Mouse (Mus musculus): Measurements from ENCODE around the gene Map1lc3b.

Gene Map1lc3b

DNA sequence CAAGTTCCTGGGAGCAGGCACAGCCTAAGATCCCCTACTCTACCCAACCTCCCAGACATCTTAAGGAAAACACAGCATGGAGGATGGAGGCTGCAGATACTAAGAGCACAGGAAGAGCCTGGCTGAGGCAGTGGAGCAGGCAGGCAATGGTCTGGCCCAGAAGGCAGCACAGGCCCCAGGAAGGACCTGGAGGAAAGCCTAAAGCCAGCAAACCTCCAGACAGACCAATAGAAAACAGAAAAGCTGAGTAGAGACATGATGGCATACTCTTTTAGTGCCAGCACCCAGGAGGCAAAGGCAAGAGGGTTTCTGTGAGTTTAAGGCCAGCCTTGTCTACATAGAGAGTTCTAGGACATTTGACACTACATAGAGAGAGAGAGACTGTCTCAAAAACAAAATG, 23.3 kb downstream of the Map1lc3b start:
- DNase-seq: no peak

DNA sequence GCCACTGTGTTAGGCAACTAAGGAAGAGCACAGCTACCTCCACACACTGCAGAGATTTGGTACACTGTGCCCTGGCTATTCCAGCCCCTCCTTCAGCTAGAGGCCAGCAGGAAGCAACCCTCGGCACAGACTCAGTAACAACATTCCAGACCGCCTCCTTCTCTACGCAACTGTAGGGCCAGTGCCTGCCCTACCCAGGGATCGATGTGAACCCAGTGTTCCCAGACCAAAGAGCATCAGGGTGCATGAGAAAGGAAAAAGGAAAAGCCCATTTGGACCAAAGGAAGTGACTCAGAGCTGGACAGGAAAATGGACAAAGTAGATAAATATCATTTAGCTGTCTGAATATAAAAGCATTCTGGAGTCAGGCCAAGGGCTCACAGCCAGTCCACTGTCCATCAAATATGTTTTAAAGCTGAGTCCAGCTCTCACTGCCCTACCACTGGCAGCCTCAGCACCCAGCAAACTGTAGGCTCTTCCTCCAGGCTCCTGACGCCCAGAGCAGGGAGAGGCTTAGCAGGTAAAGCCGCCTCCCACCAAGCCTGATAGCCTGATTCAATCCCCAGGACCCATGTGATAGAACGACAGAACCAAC, 29.3 kb downstream of the Map1lc3b start:
- no peak for DNase-seq

DNA sequence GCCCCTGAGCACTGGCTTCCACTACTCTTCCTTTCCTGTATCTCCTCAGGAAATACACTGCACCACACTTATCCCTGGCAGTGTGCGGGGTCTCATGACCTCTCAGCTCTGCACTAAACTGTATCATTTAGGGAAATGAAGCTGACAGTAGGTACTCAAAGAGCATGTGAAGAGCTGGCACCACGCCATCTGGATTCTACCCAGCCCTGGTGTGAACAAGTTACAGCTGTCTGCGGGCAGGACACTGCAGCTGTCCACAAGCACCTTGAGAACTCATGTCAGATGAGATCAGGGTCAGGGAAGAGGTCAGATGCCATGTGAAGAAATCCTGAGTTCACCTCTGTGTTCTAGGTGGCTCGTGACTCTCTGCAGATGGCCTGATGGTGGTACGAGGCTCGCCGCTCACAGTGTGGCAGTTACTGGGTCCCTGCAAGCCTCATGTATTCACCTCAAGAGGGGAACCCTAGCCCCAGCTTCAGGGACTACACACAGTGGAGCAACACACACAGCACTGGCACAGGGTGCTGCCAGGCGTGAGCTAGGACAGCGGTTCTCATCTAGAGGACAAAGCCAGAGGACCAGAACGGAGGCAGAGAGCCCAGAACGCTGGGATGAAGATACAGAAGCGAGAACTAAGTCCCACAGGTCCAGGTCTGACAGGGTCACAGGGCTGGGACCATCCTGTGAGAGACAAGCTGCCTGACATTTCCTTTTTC, 30.8 kb downstream of the Map1lc3b start:
- no peak for DNase-seq

DNA sequence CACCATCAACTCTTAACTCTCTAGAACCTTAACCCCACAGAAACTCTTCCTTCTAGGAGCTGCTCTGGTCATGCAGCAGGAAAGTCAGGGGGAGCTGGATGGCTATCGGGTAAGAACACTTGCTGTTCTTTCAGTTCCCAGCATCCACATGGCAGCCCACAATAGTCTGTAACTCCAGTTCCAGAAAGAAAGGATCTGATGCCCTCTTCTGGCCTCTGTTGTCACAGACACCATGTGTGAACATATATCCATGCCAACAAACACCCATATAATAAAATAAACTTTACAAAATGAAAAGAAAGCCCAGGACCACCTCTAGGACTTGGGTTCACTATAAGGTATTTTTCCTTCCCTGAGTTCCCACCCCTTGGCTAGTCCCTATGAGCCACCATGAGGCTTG, 31.7 kb downstream of the Map1lc3b start:
- DNase-seq: no peak

DNA sequence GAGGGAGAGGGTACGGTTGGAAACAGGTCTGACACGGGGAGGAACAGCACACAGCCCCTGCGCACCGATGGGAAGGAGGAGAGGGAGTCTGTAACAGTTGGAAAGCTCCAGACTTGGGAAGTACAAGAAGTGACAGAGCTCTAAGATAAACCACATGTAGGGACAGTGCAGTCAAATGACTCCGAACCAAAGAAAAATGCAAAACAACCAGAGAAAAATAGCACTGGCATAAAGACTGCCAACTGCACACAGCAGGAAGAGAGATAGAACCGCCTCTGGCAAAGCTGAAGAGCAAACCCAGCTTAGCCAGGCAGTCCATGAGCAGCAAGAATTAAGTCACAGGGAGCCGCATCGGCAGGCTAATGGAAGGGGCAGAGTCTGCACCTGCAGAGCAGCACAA, 32.9 kb downstream of the Map1lc3b start:
- DNase-seq: no peak

DNA sequence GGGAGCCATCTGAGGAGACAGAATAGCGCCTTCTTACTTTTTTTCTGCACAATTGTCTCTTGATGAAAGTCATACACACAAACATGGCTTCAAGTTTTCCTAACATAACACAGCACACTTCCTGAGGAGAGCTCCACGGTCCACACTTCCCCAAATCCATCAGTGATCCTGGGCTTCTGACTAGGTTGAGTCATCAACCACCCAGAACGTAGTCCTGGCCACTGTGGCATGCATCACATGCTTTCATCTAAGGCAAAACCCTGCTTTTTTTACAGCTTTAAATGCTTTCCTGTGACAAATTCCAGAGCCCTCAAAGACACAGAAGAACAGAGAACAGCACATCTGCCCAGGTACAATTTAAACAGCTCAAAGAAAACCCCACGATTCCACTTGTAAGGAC, 38.5 kb downstream of the Map1lc3b start:
- DNase-seq: no peak

DNA sequence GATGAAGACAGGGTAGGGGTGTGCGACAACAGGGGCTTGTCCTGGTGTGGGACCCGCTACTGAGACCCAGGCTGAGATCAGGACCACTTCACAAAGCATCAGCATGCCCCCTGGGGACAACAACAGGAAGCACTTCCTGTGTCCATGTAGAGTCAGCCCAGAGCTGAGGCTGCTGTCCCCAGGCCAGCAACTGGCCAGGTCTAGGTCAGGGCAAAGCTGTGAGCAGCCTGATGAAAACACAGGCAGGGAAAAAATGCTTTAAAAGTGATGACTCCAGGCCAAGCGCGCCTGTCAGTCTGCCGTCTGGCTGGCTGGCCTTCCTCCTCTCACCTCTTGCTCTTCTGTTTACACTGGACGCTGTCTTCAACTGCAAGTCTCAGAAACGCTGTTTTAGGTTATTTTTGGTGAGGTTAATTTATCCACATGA, 41.5 kb downstream of the Map1lc3b start:
- DNase-seq: no peak

DNA sequence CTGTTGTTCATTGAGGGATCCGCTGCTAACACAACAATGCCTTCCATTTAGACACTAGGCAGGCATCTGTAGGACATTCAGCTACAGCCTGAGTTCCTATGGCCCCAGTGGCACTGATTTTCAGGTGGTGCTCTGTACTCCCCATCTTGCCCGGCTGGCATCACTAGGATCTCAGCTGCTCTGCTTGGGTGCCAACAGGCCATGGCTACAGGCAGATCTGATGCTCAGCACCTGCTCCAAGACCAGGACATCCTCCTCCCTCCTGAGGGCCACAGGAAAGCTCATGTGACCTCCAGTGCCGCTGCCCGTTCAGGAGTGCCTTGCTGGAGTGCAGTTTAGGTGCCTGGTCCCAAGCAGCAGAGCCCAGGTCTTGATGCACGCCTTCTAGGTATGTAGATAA, 42.2 kb downstream of the Map1lc3b start:
- DNase-seq: no peak

DNA sequence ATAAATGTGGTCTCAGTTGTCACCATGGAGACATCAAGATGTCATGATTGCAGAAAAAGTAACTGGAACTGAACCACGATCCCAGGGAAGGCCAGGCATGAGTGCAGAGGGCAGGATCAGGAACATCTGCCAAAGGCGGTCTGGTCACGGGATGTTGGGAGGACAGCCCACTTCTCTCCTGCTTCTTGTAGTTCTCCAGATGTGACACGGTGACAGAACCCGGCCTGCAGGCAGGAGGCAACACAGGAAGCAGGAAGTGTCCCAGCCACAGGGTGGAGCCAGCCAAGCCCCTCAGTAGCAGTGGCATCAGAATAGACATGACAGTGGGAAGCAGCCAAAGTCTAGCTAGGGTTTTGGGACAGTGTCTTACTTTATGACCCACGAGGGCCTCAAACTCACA, 45.4 kb downstream of the Map1lc3b start:
- DNase-seq: no peak

DNA sequence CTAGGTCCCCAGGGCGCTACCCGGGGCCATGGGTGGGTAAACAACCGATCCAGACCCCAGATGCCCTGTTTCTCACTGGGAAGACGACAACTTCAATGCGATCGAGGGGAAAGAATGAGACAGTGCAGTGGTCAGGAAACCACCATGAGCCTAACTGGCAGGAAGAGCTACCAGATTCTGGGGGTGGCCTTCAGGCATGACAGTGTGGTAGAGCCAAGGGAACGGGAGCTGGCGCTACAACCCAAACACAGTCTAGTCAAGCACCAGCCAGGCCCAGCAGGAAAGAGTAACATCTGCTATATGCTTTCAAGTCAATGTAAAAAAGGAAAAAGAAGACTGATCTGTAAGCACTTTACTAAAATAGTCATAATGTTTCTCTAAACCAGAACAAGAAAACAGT, 46.0 kb downstream of the Map1lc3b start:
- DNase-seq: no peak

DNA sequence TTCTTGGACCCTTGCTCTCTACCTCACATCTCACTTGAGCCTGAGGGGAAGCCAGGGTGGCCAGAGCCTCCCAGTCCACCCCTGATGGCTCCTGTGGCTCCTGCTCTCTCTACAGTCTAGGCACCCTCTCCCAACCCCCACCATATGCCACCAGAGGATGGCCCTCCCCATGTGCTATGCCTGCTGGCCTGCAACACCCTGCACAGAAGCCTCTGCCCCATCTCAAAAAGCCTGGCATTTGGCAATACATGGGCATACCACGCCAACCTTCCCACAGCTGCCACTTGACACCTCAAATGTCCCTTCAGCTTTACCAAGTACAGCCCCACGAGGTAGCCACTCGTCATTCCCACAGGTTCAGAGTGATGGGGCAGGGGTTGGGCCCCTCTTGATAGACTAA, 52.6 kb downstream of the Map1lc3b start:
- no peak for DNase-seq

DNA sequence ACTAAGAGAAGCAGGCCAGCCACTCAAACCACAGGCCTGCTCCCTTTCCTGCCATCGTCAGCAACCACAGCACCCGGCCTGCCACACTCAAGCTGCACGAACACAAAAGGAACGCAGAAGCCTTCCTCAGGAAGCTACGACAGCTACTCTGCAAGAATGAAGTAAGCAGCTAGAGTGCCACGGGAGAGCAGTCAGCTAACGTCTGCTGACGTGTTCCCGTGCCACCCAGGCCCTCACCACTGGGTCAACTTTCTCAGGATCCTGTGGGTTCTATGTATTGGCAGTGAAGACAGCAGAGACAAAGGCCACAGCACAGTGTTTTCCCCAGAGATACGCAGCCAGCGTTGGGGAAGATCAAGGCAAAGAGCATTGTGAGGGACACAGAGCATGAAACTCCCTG, 53.2 kb downstream of the Map1lc3b start:
- DNase-seq: no peak

DNA sequence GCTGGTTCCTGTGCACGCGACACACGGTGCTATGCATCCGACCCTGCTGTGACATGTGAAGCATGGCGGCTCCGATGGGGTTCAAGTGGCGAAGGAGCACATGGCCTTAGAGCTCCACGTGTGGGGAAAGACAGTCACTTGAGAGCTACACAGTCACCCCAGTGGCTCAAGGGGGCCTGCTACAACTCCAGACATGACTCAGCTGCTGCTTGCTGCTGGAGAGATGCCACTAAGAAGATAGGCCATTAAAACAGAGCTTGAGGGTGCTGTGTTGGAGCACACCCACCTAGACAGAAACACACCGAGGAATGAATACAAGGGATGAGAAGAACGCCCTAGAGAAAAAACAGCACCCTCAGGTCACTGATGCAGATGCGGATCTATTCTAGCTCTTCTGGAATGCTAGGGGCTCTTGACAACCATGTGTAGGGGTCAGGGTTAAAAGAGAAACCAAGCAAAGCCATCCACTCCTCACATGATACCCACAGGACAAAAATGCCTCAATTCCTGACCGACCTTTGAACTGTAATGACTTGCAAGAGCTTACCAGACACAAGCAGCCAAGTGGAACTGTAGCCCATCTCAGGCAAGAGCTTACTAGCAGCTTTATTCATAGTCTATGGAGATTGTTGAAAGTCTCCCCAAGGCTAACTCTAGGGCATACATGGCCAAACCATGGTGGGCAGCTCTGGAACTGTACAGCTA, 57.5 kb downstream of the Map1lc3b start:
- no peak for DNase-seq
